Mouse (Mus musculus) hindbrain, embryonic 16.5 days (tissue): ENCODE measurements around the gene Rnf26. TPM values are rescaled to one million over a fixed set of nuclear protein-coding genes. Genes with fewer than 3 reads are reported as not detected.

Experiments
- ATAC-seq: fragments of 200-750 bp; cut with Nextera tagmentation; 2 replicates; pipeline ENCODE4 v1.8.0; 2017; ENCODE audit warnings: moderate TSS enrichment, moderate library complexity
- H3K27ac ChIP-seq: fragments of 300-500 bp; sonication (generic); 2 replicates; pipeline ENCODE4 v1.5.1; 2014; ENCODE audit warnings: low read depth, mild to moderate bottlenecking, control low read depth, low read length, moderate library complexity
- H3K27me3 ChIP-seq: fragments of 300-500 bp; sonication (generic); replicated peaks from 2 replicates; pipeline ENCODE4 v1.6.1; 2014; ENCODE audit warnings: low read length; ENCODE audit not compliant: control insufficient read depth, insufficient read depth
- H3K36me3 ChIP-seq: fragments of 300-500 bp; sonication (generic); 2 replicates; pipeline ENCODE4 v1.6.1; 2014; ENCODE audit warnings: mild to moderate bottlenecking, low read length, moderate library complexity, mixed read lengths; ENCODE audit not compliant: control insufficient read depth, insufficient read depth
- H3K4me1 ChIP-seq: fragments of 300-500 bp; sonication (generic); 2 replicates; pipeline ENCODE4 v1.6.1; 2014; ENCODE audit warnings: low read depth, low read length; ENCODE audit not compliant: control insufficient read depth, insufficient read depth
- H3K4me2 ChIP-seq: fragments of 300-500 bp; sonication (generic); 2 replicates; pipeline ENCODE4 v1.6.1; 2014; ENCODE audit warnings: mild to moderate bottlenecking, low read length, control low read depth, moderate library complexity
- H3K4me3 ChIP-seq: fragments of 300-500 bp; sonication (generic); 2 replicates; pipeline ENCODE4 v1.5.1; 2014; ENCODE audit warnings: mild to moderate bottlenecking, low read length, control low read depth, moderate library complexity
- H3K9ac ChIP-seq: fragments of 300-500 bp; sonication (generic); 2 replicates; pipeline ENCODE4 v1.6.1; 2014; ENCODE audit warnings: low read depth, mild to moderate bottlenecking, control low read depth, low read length, moderate library complexity
- H3K9me3 ChIP-seq: fragments of 300-500 bp; sonication (generic); 2 replicates; pipeline ENCODE4 v1.6.1; 2014; ENCODE audit warnings: mild to moderate bottlenecking, low read length, moderate library complexity; ENCODE audit not compliant: control insufficient read depth
- WGBS: fragments of 180-500 bp; shearing (Covaris S2); extraction: QIAGEN DNeasy Blood & Tissue Kit; methylation state at CpG from one replicate; pipeline ENCODE4 v1.1.7; 2014; 5-methylcytosine and 5-hydroxymethylcytosine counted together
- polyA plus RNA-seq: library from polyadenylated mRNA; unstranded; fragments of >200 nt; fragmentation: Nextera tagmentation; extraction: Ambion mirVana; gene quantifications from 2 replicates; pipeline ENCODE4 v1.2.1, GENCODE M21; 2015

Gene Rnf26
- polyA plus RNA-seq, 1 experiment from 2014 or later, result 33.0 TPM

DNA sequence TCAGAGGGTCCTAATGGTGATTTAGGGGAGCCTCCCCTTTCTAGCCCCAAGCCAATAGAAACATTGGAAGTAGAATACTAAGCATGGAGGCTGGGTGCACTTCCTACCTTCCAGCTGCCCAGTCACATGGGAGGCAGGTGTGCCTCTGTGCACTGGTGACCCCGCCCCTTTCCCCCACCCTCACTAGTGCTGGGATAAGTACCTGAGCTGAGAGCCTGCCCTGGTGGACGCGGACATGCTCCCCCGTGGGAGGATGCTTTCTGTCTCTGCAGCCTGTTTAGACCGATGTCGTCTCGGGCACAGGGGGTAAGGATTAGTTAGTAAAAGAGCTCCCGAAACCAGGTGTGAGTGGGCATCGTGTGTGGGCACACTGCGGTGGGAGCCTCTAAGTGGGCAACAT, 26.4 kb downstream of the Rnf26 start:
- no peak overlapping the region for H3K27ac ChIP-seq
- no peak for ATAC-seq
- H3K27me3 ChIP-seq, result peaks cover 13% of the 10 kb centered on the region
- 53% methylated on average over 10 of the region's 10 CpGs for WGBS
- no peak overlapping the region for H3K9ac ChIP-seq
- H3K4me2 ChIP-seq, result no peak overlapping the region
- no peak overlapping the region for H3K4me3 ChIP-seq
- peaks cover 24% of the 10 kb centered on the region for H3K4me1 ChIP-seq
- no peaks in the 10 kb centered on the region for H3K9me3 ChIP-seq
- H3K36me3 ChIP-seq, result no peaks in the 10 kb centered on the region; the same call in 1 of the 2 replicates

DNA sequence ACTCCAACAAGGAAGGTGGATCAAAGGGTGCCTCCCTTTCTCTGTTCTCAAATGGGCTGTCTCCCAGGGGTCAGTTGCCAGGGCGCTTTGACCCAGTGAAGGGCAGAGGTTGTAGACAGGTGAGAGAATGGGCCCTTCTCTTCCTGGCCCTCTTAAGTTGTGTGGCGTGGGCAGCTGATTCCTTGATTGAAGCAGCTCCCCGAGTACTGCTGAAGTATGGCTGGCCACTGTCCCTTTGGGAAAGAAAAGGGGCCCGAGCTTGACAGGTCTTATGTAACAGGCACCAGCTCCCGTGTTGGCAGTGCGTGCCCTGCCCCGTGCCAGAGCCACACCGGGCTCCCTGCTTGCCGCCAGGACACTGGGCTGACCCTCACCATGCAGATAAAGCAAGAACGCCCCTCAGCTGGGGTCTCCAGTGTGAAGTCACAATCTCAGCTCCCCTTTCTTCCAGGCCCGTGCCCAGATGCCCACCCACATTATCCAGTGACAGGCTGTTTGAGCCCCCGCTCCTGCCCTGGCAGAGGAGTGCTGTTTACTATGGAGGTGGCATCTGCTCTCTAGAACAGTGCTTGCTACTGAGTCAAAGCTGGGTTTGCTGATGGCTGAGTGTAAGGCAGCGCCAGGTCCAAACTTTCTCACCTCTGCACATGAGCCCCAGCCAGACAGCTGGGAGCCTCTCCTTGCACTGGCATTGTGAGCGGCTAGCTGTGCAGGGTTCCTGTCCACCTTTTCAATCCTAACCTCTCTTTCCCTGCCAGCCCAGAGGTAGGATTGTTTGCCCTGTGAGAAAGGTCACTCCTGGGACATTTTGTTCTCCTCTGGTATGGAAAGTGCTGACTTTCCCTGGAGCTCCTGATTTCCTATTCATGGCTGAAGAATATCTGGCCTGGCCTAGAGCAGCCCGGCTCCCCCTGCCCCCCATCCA, 27.3 kb downstream of the Rnf26 start:
- Histone ChIP-seq H3K4me1 (peaks cover 24% of the 10 kb centered on the region), H3K36me3 (no peaks in the 10 kb centered on the region; the same call in 1 of the 2 replicates), H3K27me3 (peaks cover 13% of the 10 kb centered on the region), H3K27ac (no peak overlapping the region), H3K9ac (no peak overlapping the region), H3K4me3 (peak overlapping the region; percentile 64; the same call in 1 of the 2 replicates), H3K9me3 (no peaks in the 10 kb centered on the region), H3K4me2 (peak overlapping the region; percentile 100)
- ATAC-seq, result peak; percentile 38; the same call in 1 of the 2 replicates
- 56% methylated on average over 15 of the region's 15 CpGs for WGBS

DNA sequence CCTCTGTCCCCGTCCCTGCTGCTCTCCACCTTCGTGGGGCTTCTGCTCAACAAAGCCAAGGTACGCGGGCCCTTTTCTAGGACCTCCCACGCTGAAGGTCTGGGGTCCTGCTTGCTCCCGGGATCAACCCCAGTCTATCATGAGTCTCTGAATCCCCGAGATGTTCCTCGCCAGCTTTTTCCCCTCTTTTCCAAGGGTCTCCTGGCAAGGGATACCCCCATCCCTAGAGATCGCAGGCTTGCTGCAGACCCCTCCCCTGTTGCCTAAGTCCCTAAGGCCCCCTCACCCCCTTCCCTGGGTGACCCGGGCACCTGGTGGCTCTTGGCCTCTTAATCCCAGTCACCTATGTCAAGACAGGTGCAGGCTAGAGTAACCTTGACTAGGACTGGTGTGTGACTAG, 28.0 kb downstream of the Rnf26 start:
- H3K9me3 ChIP-seq, result no peaks in the 10 kb centered on the region
- peaks cover 13% of the 10 kb centered on the region for H3K27me3 ChIP-seq
- no peaks in the 10 kb centered on the region for H3K36me3 ChIP-seq
- no peak overlapping the region for H3K27ac ChIP-seq
- ATAC-seq, result peak; percentile 16; the same call in 1 of the 2 replicates
- peak overlapping the region; percentile 100 for H3K4me2 ChIP-seq
- WGBS, result 3% methylated on average over 10 of the region's 10 CpGs
- H3K4me1 ChIP-seq, result peaks cover 24% of the 10 kb centered on the region
- H3K9ac ChIP-seq, result peak overlapping the region; percentile 76
- peak overlapping the region; percentile 64 for H3K4me3 ChIP-seq

DNA sequence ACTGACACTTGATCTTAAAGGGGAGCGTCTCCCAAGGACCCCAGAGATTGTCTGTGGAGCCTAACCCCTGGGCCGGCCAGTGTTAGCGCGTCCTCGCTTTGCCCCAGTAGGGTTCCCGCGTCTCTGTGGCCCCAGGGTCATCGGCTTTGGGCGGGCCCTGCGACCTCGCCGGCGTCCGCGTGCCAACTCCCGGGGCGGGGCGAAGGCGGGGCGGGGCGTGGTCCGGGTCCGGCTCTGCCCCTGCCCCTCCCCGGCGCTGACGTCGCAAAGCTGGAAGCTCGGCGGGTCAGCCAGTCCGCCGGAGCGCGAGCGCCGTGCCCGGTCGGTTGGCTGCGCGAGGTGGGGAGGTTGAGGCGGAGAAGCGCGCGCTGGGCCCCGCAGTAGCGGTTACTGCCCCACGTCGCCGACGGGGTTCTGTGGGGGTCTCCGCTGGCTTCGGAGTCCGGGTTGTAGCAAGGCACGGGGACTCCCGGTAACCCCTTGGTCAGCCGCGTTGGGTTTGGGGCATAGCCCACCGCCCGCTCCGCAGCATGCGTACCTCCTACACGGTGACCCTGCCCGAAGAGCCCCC, 28.6 kb downstream of the Rnf26 start:
- H3K27ac ChIP-seq, result no peak overlapping the region
- H3K4me1 ChIP-seq, result peaks cover 24% of the 10 kb centered on the region
- peak overlapping the region; percentile 64 for H3K4me3 ChIP-seq
- no peaks in the 10 kb centered on the region for H3K9me3 ChIP-seq
- peak; percentile 58 for ATAC-seq
- H3K4me2 ChIP-seq, result peak overlapping the region; percentile 100
- H3K36me3 ChIP-seq, result no peaks in the 10 kb centered on the region
- H3K27me3 ChIP-seq, result peaks cover 13% of the 10 kb centered on the region
- peak overlapping the region; percentile 76 for H3K9ac ChIP-seq
- WGBS, result 0% methylated on average over 53 of the region's 62 CpGs

DNA sequence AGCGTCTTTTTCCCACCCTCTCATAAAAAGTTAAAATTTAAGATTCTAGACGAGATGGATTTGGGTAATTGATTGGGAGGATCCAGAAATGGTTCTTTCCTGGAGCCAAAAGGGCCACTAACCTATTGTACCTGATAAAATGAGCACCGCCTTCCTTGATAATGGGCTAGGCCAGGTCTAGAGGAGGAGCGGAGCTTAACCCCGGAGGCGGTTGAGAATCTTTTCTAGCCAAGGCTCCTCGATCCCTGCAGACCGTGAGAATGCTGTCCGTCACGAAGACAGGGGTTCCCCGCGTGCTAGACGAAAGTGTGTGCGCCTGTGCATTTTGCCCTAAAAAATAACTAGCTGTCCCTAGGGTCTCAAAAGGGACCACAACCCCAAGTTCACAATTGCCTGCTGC, 29.1 kb downstream of the Rnf26 start:
- Histone ChIP-seq H3K27ac (no peak overlapping the region), H3K4me2 (peak overlapping the region; percentile 100), H3K9ac (peak overlapping the region; percentile 76), H3K27me3 (peaks cover 13% of the 10 kb centered on the region), H3K4me1 (peaks cover 26% of the 10 kb centered on the region), H3K36me3 (no peaks in the 10 kb centered on the region), H3K4me3 (peak overlapping the region; percentile 64), H3K9me3 (no peaks in the 10 kb centered on the region)
- 0 out of 2 replicates have a peak, but pooled peaks have one; percentile 6 for ATAC-seq
- 2% methylated on average over 14 of the region's 14 CpGs for WGBS

DNA sequence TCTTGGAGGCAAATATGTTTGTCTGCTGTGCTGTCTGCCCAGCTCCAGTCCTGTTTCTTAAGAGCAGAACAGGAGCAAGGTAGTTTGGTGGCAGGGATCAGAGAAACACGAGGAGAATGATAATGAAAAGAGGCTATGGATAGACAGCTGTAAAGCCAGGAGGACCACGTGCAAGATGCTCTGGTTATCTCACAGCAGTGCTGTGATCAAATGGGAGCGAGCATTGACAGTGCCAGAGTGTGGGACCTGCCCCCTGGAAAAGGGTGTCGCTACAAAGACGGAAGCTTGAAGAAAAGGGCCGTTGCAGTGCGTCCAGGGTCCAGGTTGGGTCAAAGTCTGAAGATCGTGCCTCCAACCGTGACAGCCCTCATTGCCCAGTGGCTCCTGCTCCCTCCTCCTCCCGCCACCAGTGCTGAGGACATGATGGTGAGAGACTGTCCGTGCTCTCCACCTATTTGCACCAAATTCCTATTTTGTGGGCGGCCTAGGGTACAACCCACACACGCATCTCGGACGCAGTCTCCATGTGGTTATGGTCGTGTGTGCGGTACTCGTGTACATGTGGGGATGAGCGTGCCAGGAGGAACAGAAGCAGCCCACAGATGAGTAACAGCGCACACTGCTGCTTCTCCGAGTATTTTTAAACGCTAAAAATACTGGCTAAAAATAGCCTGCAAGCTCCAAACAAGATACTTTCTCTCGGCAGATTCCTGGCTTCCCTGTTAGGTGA, 29.8 kb downstream of the Rnf26 start:
- no peak overlapping the region for H3K27ac ChIP-seq
- ATAC-seq, result no peak
- H3K4me2 ChIP-seq, result peak overlapping the region; percentile 100
- no peaks in the 10 kb centered on the region for H3K36me3 ChIP-seq
- peaks cover 13% of the 10 kb centered on the region for H3K27me3 ChIP-seq
- 12% methylated on average over 23 of the region's 23 CpGs for WGBS
- no peaks in the 10 kb centered on the region for H3K9me3 ChIP-seq
- H3K9ac ChIP-seq, result no peak overlapping the region
- H3K4me1 ChIP-seq, result peaks cover 29% of the 10 kb centered on the region
- peak overlapping the region; percentile 64 for H3K4me3 ChIP-seq

DNA sequence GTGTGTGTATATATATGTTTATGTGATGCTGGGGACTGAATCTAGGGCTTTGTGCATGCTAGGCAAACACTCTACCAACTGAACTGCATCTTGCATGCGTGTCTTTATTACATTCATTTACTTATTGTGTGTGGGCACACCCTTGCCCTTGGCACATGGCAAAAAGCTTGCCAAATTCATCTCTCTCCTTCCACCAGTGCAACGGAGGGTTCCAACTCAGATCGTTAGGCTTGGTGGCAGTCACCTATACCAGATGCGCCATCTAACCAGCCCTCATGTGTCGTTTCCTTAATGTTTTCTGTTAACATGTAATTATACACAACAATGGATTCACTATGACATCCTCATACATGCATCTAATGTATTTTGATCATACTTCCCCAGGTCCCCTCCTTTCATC, 31.1 kb downstream of the Rnf26 start:
- H3K4me3 ChIP-seq, result no peak overlapping the region
- WGBS, result 89% methylated on average over 5 of the region's 5 CpGs
- H3K9ac ChIP-seq, result no peak overlapping the region
- no peak overlapping the region for H3K27ac ChIP-seq
- no peak for ATAC-seq
- peaks cover 27% of the 10 kb centered on the region for H3K4me1 ChIP-seq
- peaks cover 9% of the 10 kb centered on the region for H3K27me3 ChIP-seq
- no peak overlapping the region for H3K4me2 ChIP-seq
- no peaks in the 10 kb centered on the region for H3K36me3 ChIP-seq
- H3K9me3 ChIP-seq, result no peaks in the 10 kb centered on the region

DNA sequence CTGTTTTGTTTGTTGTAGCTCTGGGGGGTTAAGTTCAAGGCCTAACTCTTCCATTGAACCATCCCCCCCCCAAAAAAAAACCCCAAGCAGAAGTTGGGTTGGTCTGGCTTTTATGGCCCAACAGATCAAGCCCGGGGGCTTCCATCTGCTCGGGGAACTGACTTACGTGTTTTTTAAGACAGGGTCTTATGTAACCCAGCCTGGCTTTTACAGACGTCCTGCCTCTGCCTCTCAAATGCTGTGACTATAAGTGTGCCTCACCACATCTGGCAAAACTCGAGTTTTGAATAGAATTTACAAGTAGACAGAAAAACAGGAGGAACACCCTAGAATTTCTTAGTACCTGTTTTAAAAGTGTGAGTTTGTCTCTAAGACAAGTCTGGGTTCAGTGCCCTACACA, 31.7 kb downstream of the Rnf26 start:
- no peak overlapping the region for H3K4me3 ChIP-seq
- no peaks in the 10 kb centered on the region for H3K9me3 ChIP-seq
- no peak overlapping the region for H3K9ac ChIP-seq
- H3K27ac ChIP-seq, result no peak overlapping the region
- no peaks in the 10 kb centered on the region for H3K36me3 ChIP-seq
- ATAC-seq, result no peak
- no peak overlapping the region for H3K4me2 ChIP-seq
- peaks cover 27% of the 10 kb centered on the region for H3K4me1 ChIP-seq
- H3K27me3 ChIP-seq, result peaks cover 6% of the 10 kb centered on the region
- WGBS, result 78% methylated on average over 5 of the region's 5 CpGs

DNA sequence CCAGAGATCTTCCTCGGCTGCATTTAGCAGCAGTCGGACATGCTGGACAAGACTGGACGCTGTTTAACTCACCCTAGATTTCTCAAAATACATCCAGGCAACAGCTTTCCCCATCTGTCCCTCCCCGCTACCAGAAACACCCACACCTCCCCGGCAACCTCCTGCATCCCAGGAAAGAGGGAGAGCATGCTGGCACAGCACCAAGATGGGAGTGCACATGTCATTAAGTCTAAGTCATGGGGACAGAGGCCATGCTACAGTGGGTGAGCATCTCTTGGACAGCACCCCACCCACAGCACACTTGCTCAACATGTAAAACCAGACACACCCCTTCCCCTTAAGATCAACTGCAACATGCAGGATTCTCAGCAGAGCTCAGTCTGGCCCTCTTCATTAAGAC, 32.4 kb downstream of the Rnf26 start:
- Histone ChIP-seq H3K36me3 (no peaks in the 10 kb centered on the region), H3K9ac (no peak overlapping the region), H3K4me3 (no peak overlapping the region), H3K4me1 (peaks cover 27% of the 10 kb centered on the region), H3K4me2 (no peak overlapping the region), H3K27me3 (peaks cover 4% of the 10 kb centered on the region; the same call in 1 of the 2 replicates), H3K27ac (no peak overlapping the region), H3K9me3 (no peaks in the 10 kb centered on the region)
- no peak for ATAC-seq
- WGBS, result 71% methylated on average over 5 of the region's 5 CpGs
